Mouse (Mus musculus): ENCODE results near the gene Odf4. TPM values are rescaled to one million over a fixed set of nuclear protein-coding genes. Genes with fewer than 3 reads are reported as not detected.

The Odf4 gene
- polyA plus RNA-seq, 1 experiment from 2014 or later = 0.56 TPM

DNA sequence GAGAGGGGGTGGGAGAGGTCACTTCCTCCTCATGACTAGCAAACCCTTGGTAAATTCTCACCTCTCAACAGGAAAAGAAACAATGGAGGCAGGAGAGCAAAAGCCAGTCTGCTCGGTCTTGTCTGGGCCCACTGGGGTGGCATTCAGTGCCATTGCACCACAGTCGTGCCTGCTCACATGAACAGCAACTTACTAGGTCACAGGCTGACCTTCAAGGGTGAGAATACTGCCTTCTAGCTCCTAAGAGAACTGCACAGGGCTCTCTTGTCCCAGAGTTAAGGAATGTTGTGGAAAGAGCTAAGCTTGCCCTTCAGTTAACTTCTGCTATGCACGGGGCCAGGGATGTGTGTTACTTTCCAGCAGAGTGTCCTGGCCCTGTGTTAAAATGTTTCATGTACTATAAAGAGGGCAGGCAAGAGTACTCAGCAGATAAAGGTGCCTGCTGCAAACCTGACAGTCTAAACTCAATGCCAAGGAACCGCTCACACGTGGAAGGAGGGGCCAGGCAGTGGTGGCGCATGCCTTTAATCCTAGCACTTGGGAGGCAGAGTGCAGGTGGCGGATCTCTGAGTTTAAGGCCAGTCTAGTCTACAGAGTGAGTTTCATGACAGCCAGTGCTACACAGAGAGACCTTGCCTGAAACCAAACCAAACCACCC, 17.9 kb downstream of the Odf4 start:
- no peak for DNase-seq (ENCODE audit: low spot score)
- no peaks in the 10 kb centered on the region for H3K4me1 ChIP-seq (replicated peaks; ENCODE audit: control insufficient read depth, insufficient read depth, low read length)
- 55% methylated on average over 7 of the region's 7 CpGs for WGBS
- peaks cover 35% of the 10 kb centered on the region for H3K36me3 ChIP-seq (replicated peaks; ENCODE audit: control insufficient read depth, insufficient read depth)
- no peak overlapping the region for H3K4me3 ChIP-seq (replicated peaks; ENCODE audit: low read length)
- no peak overlapping the region for H3K9ac ChIP-seq
- H3K27ac ChIP-seq = no peak overlapping the region
- no peaks in the 10 kb centered on the region for H3K27me3 ChIP-seq (ENCODE audit: control insufficient read depth, insufficient read depth, low read length)
- H3K9me3 ChIP-seq (ENCODE audit: control insufficient read depth, low read length) = no peaks in the 10 kb centered on the region
- H3K4me2 ChIP-seq (replicated peaks) = no peak overlapping the region
- ATAC-seq (ENCODE audit: low FRiP score) = no peak

DNA sequence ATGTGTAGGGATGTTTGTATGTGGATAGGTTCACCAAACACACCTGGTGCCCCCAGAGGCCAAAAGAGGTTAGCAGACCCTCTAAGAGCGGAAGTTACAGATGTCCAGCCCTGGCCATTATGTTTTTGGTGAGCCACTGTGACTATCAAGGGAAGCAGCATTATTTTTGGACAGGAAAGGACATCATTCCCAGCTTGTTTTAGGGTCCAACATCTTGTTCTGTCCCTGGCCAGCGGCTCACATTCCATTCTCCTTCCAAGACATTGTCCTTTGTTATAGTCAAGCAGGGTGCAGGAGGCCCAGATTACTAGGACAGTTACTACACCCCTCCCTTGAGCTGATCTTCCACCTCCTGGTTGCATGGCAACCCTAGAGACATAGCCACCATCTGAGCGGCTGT, 19.6 kb downstream of the Odf4 start:
- H3K27ac ChIP-seq = no peak overlapping the region
- H3K4me2 ChIP-seq (replicated peaks) = no peak overlapping the region
- H3K9me3 ChIP-seq (ENCODE audit: control insufficient read depth, low read length) = no peaks in the 10 kb centered on the region
- no peak overlapping the region for H3K4me3 ChIP-seq (replicated peaks; ENCODE audit: low read length)
- H3K9ac ChIP-seq = no peak overlapping the region
- no peak for DNase-seq (ENCODE audit: low spot score)
- peaks cover 5% of the 10 kb centered on the region for H3K4me1 ChIP-seq (replicated peaks; ENCODE audit: control insufficient read depth, insufficient read depth, low read length)
- WGBS = 79% methylated on average over 3 of the region's 3 CpGs
- no peaks in the 10 kb centered on the region for H3K27me3 ChIP-seq (ENCODE audit: control insufficient read depth, insufficient read depth, low read length)
- H3K36me3 ChIP-seq (replicated peaks; ENCODE audit: control insufficient read depth, insufficient read depth) = peaks cover 49% of the 10 kb centered on the region
- no peak for ATAC-seq (ENCODE audit: low FRiP score)

DNA sequence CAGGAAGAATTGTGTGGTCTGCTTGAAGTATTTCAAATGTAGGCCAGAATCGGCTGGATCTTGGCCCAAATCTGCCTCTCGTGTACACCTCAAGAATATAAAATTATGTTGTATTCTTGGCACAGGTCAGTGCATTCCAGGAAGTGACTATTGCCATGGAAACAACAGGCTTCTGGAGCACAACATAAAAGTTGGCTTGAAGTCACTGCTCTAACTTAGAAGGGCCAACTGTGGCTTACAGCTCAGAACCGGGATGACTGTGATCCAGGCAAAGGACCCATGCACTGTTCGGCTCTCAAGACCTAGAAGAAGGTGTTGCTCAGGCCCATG, 20.5 kb downstream of the Odf4 start:
- Histone ChIP-seq H3K27me3 (ENCODE audit: control insufficient read depth, insufficient read depth, low read length) (no peaks in the 10 kb centered on the region), H3K27ac (no peak overlapping the region), H3K9ac (no peak overlapping the region), H3K36me3 (replicated peaks; ENCODE audit: control insufficient read depth, insufficient read depth) (peaks cover 49% of the 10 kb centered on the region), H3K4me3 (replicated peaks; ENCODE audit: low read length) (no peak overlapping the region), H3K9me3 (ENCODE audit: control insufficient read depth, low read length) (no peaks in the 10 kb centered on the region), H3K4me2 (replicated peaks) (no peak overlapping the region), H3K4me1 (replicated peaks; ENCODE audit: control insufficient read depth, insufficient read depth, low read length) (peaks cover 5% of the 10 kb centered on the region)
- ATAC-seq (ENCODE audit: low FRiP score) (no peak), DNase-seq (ENCODE audit: low spot score) (no peak)
- 71% methylated on average over 4 of the region's 4 CpGs for WGBS

DNA sequence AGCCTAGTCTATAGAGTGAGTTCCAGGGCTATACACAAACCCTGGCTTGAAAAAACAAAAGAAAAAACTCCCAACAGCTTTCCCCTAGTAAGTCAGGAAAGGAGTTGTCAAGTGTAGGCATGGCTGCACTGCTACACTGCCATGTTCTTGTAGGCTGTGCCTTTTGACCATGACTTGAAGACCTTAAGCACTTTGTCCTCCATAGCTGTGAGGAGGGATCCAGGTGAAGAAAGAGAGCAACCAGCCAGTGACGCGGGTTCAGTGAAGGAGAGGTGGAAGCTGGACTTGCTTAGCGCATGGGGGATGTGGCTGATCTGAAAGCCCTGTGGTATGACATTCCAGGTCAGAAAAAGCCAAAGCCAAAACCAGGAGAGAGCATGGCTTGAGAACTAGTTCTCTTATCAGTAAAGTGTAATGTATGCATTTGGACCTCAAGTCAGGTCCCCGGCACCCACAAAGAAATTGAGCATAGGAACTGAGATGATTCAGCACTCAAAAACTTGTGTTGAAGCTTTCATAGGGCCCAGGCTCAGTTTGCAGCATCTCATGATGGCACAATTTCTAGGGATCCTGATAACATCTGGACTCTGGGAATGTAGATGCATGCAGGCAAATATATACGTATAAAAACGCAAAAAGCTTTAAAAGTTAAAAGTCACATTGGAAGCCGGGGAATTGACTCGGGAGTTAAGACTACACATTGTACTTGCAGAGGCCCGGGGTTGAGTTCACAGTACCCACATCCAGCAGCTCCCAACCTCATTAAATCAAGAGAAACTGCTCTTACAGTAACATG, 21.0 kb downstream of the Odf4 start:
- 94% methylated on average over 9 of the region's 9 CpGs for WGBS

DNA sequence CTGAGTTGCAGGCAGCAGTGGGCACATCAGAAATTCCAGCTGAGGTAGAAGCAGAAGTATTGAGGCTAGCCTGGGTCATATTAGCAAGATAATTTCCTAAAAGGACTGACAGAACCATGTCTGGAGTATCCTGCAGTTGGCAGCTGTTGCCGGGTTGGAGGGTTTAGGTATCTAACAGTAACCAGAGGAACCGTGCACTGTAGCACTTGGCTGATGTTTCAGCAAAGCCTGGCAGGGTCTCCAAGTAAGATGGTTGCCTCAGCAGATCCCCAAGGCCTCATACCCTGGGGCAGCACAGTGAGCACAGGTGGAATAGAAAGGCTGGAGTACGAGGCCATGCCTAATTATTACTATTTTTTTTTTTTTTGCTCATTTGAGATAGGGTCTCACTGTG, 21.7 kb downstream of the Odf4 start:
- no peak for DNase-seq (ENCODE audit: low spot score)
- Histone ChIP-seq H3K4me1 (replicated peaks; ENCODE audit: control insufficient read depth, insufficient read depth, low read length) (peaks cover 5% of the 10 kb centered on the region), H3K9ac (no peak overlapping the region), H3K9me3 (ENCODE audit: control insufficient read depth, low read length) (no peaks in the 10 kb centered on the region), H3K27me3 (ENCODE audit: control insufficient read depth, insufficient read depth, low read length) (no peaks in the 10 kb centered on the region), H3K36me3 (replicated peaks; ENCODE audit: control insufficient read depth, insufficient read depth) (peaks cover 49% of the 10 kb centered on the region), H3K4me2 (replicated peaks) (no peak overlapping the region), H3K27ac (no peak overlapping the region), H3K4me3 (replicated peaks; ENCODE audit: low read length) (no peak overlapping the region)
- WGBS = 95% methylated on average over 3 of the region's 3 CpGs
- no peak for ATAC-seq (ENCODE audit: low FRiP score)

More for the DNA sequence above, 21.0 kb downstream of the Odf4 start:
- H3K36me3 ChIP-seq (replicated peaks; ENCODE audit: control insufficient read depth, insufficient read depth) = peaks cover 49% of the 10 kb centered on the region
- H3K4me2 ChIP-seq (replicated peaks) = no peak overlapping the region
- no peaks in the 10 kb centered on the region for H3K9me3 ChIP-seq (ENCODE audit: control insufficient read depth, low read length)
- H3K9ac ChIP-seq = no peak overlapping the region
- no peaks in the 10 kb centered on the region for H3K27me3 ChIP-seq (ENCODE audit: control insufficient read depth, insufficient read depth, low read length)
- DNase-seq (ENCODE audit: low spot score) (no peak), ATAC-seq (ENCODE audit: low FRiP score) (no peak)
- H3K27ac ChIP-seq = no peak overlapping the region
- peaks cover 5% of the 10 kb centered on the region for H3K4me1 ChIP-seq (replicated peaks; ENCODE audit: control insufficient read depth, insufficient read depth, low read length)
- no peak overlapping the region for H3K4me3 ChIP-seq (replicated peaks; ENCODE audit: low read length)

DNA sequence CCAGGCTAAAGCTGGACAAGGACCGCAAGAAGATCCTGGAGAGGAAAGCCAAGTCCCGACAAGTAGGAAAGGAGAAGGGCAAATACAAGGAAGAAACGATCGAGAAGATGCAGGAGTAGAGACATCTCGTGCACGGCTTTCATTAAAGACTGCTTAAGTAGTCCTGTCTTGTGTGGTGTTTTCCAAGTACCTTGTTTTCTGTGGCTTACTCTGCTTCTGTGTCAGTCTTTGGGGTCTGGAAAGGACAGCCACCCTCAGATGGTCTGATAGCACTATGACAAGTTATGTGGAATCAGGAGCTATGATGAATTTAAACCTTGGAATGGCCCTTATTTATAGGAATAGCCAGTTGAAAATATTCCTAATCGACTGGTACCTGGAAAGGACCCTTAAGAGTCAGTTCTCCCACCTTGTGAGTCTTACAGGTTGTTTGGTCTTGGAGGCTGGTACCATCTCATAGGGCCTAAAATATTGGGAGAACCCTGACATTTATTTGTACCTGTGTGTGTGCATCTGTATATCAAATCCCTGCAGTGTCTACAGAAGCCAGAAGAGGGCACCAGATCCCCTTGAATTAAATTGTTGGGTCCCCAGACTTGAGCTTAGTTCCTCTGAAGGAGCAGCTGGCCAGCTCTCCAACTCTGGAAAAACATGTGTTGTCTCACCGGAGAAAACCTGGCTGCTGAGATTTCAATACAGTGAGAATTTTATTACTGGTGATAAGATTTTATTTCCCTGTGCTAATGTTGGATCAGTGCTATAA, 22.3 kb downstream of the Odf4 start:
- ATAC-seq (ENCODE audit: low FRiP score) = no peak
- peak; percentile 91 for DNase-seq (ENCODE audit: low spot score)
- Histone ChIP-seq H3K9ac (no peak overlapping the region), H3K9me3 (ENCODE audit: control insufficient read depth, low read length) (no peaks in the 10 kb centered on the region), H3K27me3 (ENCODE audit: control insufficient read depth, insufficient read depth, low read length) (no peaks in the 10 kb centered on the region), H3K4me1 (replicated peaks; ENCODE audit: control insufficient read depth, insufficient read depth, low read length) (peaks cover 5% of the 10 kb centered on the region), H3K4me3 (replicated peaks; ENCODE audit: low read length) (no peak overlapping the region), H3K27ac (no peak overlapping the region), H3K36me3 (replicated peaks; ENCODE audit: control insufficient read depth, insufficient read depth) (peaks cover 49% of the 10 kb centered on the region), H3K4me2 (replicated peaks) (no peak overlapping the region)
- 87% methylated on average over 8 of the region's 8 CpGs for WGBS

DNA sequence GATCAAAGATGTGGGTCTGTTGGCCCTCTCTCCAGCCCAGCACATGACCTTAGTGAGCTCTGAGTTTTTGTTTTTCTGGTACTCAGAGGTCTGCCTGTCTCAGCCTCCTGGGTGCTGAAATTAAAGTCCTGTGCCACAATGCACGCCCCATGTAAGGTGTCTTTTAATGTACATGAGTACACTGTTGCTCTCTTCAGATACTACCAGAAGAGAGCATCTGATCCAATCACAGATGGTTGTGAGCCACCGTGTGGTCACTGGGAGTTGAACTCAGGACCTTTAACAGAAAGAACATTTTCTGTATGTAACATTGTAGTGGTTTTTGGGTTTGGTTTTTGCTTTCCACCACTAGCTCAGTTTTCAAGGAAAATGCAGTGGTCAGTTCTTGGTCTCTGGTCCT, 23.1 kb downstream of the Odf4 start:
- Histone ChIP-seq H3K4me1 (replicated peaks; ENCODE audit: control insufficient read depth, insufficient read depth, low read length) (peaks cover 5% of the 10 kb centered on the region), H3K4me2 (replicated peaks) (no peak overlapping the region), H3K9me3 (ENCODE audit: control insufficient read depth, low read length) (no peaks in the 10 kb centered on the region), H3K4me3 (replicated peaks; ENCODE audit: low read length) (no peak overlapping the region), H3K27me3 (ENCODE audit: control insufficient read depth, insufficient read depth, low read length) (no peaks in the 10 kb centered on the region), H3K27ac (no peak overlapping the region), H3K36me3 (replicated peaks; ENCODE audit: control insufficient read depth, insufficient read depth) (peaks cover 49% of the 10 kb centered on the region), H3K9ac (no peak overlapping the region; the same call in 1 of the 2 replicates)
- no peak for DNase-seq (ENCODE audit: low spot score)
- no peak for ATAC-seq (ENCODE audit: low FRiP score)
- WGBS = 89% methylated on average over 2 of the region's 2 CpGs

DNA sequence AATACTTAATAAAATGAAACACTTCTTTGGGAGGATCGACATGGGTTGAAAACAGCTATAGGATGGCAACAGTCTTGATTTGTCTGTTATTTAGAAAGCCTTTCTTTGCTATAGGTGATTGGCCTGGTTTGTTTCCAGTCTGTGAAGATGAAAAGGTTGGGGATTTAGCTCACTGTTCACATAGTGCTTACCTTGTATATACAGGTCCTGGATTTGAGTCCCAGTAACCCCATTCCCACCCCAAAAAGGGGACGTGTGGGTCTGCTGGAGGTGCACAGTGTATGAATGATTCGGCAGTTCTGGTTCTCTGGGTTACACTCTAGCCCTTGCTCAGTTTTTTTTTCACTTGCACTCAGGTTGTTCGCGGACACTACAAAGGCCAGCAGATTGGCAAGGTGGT, 24.1 kb downstream of the Odf4 start:
- peak overlapping the region; percentile 79 for H3K4me2 ChIP-seq (replicated peaks)
- peaks cover 5% of the 10 kb centered on the region for H3K4me1 ChIP-seq (replicated peaks; ENCODE audit: control insufficient read depth, insufficient read depth, low read length)
- H3K9me3 ChIP-seq (ENCODE audit: control insufficient read depth, low read length) = no peaks in the 10 kb centered on the region
- ATAC-seq (ENCODE audit: low FRiP score) = no peak
- no peak overlapping the region for H3K27ac ChIP-seq
- H3K36me3 ChIP-seq (replicated peaks; ENCODE audit: control insufficient read depth, insufficient read depth) = peaks cover 49% of the 10 kb centered on the region
- no peaks in the 10 kb centered on the region for H3K27me3 ChIP-seq (ENCODE audit: control insufficient read depth, insufficient read depth, low read length)
- DNase-seq (ENCODE audit: low spot score) = no peak
- 86% methylated on average over 5 of the region's 5 CpGs for WGBS
- peak overlapping the region; percentile 98 for H3K4me3 ChIP-seq (replicated peaks; ENCODE audit: low read length)
- H3K9ac ChIP-seq = peak overlapping the region; percentile 98

DNA sequence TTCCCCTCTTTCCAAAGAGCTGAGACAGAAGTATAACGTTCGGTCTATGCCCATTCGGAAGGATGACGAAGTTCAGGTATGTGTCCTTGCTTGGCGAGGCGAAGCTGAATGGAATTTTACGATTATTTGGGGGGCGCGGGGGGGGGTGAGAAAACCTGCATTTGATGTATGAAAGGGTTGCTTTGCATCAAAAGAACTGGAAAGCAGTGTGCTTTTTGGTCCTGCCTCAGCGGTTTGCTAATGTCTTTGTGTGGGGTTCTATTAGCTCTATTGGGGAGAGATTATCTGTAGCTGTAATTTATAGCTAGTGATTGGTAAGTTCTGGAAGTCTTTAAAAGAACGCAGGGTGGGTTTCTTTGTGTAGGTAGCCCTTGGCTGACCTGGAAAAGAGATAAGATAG, 24.5 kb downstream of the Odf4 start:
- ATAC-seq (ENCODE audit: low FRiP score) = no peak
- Histone ChIP-seq H3K27ac (no peak overlapping the region), H3K27me3 (ENCODE audit: control insufficient read depth, insufficient read depth, low read length) (no peaks in the 10 kb centered on the region), H3K4me1 (replicated peaks; ENCODE audit: control insufficient read depth, insufficient read depth, low read length) (peaks cover 5% of the 10 kb centered on the region), H3K36me3 (replicated peaks; ENCODE audit: control insufficient read depth, insufficient read depth) (peaks cover 47% of the 10 kb centered on the region), H3K9me3 (ENCODE audit: control insufficient read depth, low read length) (no peaks in the 10 kb centered on the region), H3K4me2 (replicated peaks) (peak overlapping the region; percentile 79), H3K9ac (peak overlapping the region; percentile 98), H3K4me3 (replicated peaks; ENCODE audit: low read length) (peak overlapping the region; percentile 98)
- DNase-seq (ENCODE audit: low spot score) = no peak
- WGBS = 6% methylated on average over 11 of the region's 11 CpGs

All from hindbrain, embryonic 14.5 days (tissue).